Mouse (Mus musculus): ENCODE results near the gene Bud13. TPM values are rescaled to one million over a fixed set of nuclear protein-coding genes. Genes with fewer than 3 reads are reported as not detected.

The Bud13 gene
- polyA plus RNA-seq, 1 experiment from 2014 or later, result 13.3 TPM

GRCm38 (mm10) chr9:46338384-46338783 is 55.6 kb downstream of the Bud13 start:
- no peak overlapping the region for H3K9ac ChIP-seq (ENCODE audit: low read length)
- ATAC-seq (replicated peaks; ENCODE audit: extremely low read depth, insufficient read depth, low FRiP score), result no peak
- peaks cover 13% of the 10 kb centered on the region; the same call in 1 of the 2 replicates for H3K27me3 ChIP-seq (ENCODE audit: control insufficient read depth, insufficient read depth, low read length)
- 42% methylated on average over 4 of the region's 4 CpGs for WGBS
- no peaks in the 10 kb centered on the region for H3K9me3 ChIP-seq (replicated peaks; ENCODE audit: control insufficient read depth, low read length)
- H3K27ac ChIP-seq (ENCODE audit: low read length), result no peak overlapping the region
- H3K36me3 ChIP-seq (ENCODE audit: control insufficient read depth, insufficient read depth), result no peaks in the 10 kb centered on the region
- no peak overlapping the region for H3K4me2 ChIP-seq (ENCODE audit: low read depth, low read length)
- H3K4me1 ChIP-seq (ENCODE audit: control insufficient read depth, insufficient read depth, low read length), result no peaks in the 10 kb centered on the region
- H3K4me3 ChIP-seq (ENCODE audit: low read length), result no peak overlapping the region

GRCm38 (mm10) chr9:46339051-46339652 is 56.3 kb downstream of the Bud13 start:
- no peak for ATAC-seq (replicated peaks; ENCODE audit: extremely low read depth, insufficient read depth, low FRiP score)
- no peaks in the 10 kb centered on the region for H3K4me1 ChIP-seq (ENCODE audit: control insufficient read depth, insufficient read depth, low read length)
- no peak overlapping the region for H3K27ac ChIP-seq (ENCODE audit: low read length)
- whole genome bisulfite sequencing, result 80% methylated on average over 4 of the region's 4 CpGs
- no peak overlapping the region for H3K9ac ChIP-seq (ENCODE audit: low read length)
- H3K9me3 ChIP-seq (replicated peaks; ENCODE audit: control insufficient read depth, low read length), result no peaks in the 10 kb centered on the region
- no peak overlapping the region for H3K4me2 ChIP-seq (ENCODE audit: low read depth, low read length)
- H3K27me3 ChIP-seq (ENCODE audit: control insufficient read depth, insufficient read depth, low read length), result peaks cover 13% of the 10 kb centered on the region; the same call in 1 of the 2 replicates
- H3K36me3 ChIP-seq (ENCODE audit: control insufficient read depth, insufficient read depth), result no peaks in the 10 kb centered on the region
- H3K4me3 ChIP-seq (ENCODE audit: low read length), result no peak overlapping the region

- WGBS, result 58% methylated on average over 4 of the region's 4 CpGs
- Histone ChIP-seq H3K9ac (ENCODE audit: low read length) (no peak overlapping the region), H3K27me3 (ENCODE audit: control insufficient read depth, insufficient read depth, low read length) (peaks cover 4% of the 10 kb centered on the region), H3K4me2 (ENCODE audit: low read depth, low read length) (no peak overlapping the region), H3K4me1 (ENCODE audit: control insufficient read depth, insufficient read depth, low read length) (no peaks in the 10 kb centered on the region), H3K36me3 (ENCODE audit: control insufficient read depth, insufficient read depth) (no peaks in the 10 kb centered on the region), H3K9me3 (replicated peaks; ENCODE audit: control insufficient read depth, low read length) (no peaks in the 10 kb centered on the region), H3K27ac (ENCODE audit: low read length) (no peak overlapping the region), H3K4me3 (ENCODE audit: low read length) (no peak overlapping the region)
- no peak for ATAC-seq (replicated peaks; ENCODE audit: extremely low read depth, insufficient read depth, low FRiP score)
Measured at GRCm38 (mm10) chr9:46345887-46346665, 63.3 kb downstream of the Bud13 start.

Other genes with a start within 250 kb of the Bud13 start
- 5.8 and 20.1 TPM in 2 replicates for gene Apoa1, start 54.4 kb upstream of the Bud13 start, polyA plus RNA-seq (2015; fragmentation: Nextera tagmentation; extraction: Ambion mirVana)
- 0.89 TPM in 1 of 2 replicates, not detected in the other for gene Apoc3, start 47.4 kb upstream of the Bud13 start, polyA plus RNA-seq (2015; fragmentation: Nextera tagmentation; extraction: Ambion mirVana)
- gene Apoa4, start 42.3 kb upstream of the Bud13 start, polyA plus RNA-seq (2015; fragmentation: Nextera tagmentation; extraction: Ambion mirVana), result 1.3 TPM in 1 of 2 replicates, not detected in the other
- not detected in 2 replicates for gene Apoa5, start 14.4 kb upstream of the Bud13 start, polyA plus RNA-seq (2015; fragmentation: Nextera tagmentation; extraction: Ambion mirVana)
- 36.7 and 39.5 TPM in 2 replicates for gene Zpr1, start 9.9 kb upstream of the Bud13 start, polyA plus RNA-seq (2015; fragmentation: Nextera tagmentation; extraction: Ambion mirVana)
- not detected in 2 replicates for gene 4931429L15Rik, start 37.0 kb downstream of the Bud13 start, polyA plus RNA-seq (2015; fragmentation: Nextera tagmentation; extraction: Ambion mirVana)

All from heart, embryonic 16.5 days (tissue).